Comparison of ENCODE assay signal across 8 mouse cellular contexts in genomic region chr6:64799306-64800001, GRCm38 (mm10).
DNase-seq lines count a peak whose midpoint lies in the region; ATAC-seq and TF ChIP-seq lines count a peak whose summit lies in the region.

No protein-coding gene starts in this region.

- DNase-seq in heart, embryonic 10.5 days (ENCODE audit: low spot score) = no peak
- no peak for DNase-seq in heart, postnatal 25 days (ENCODE audit: low spot score)
- DNase-seq in limb, embryonic 14.5 days (ENCODE audit: low spot score) = peak; percentile 5
- DNase-seq in thymus, postnatal 25 days = no peak

- no peaks in the 10 kb centered on the region; the same call in 1 of the 2 replicates for H3K27me3 ChIP-seq in heart, embryonic 10.5 days (ENCODE audit: insufficient read depth, poor library complexity, severe bottlenecking)
- H3K27me3 ChIP-seq in E14TG2a.4 (ENCODE audit: insufficient read depth, low read length) = peaks cover 10% of the 10 kb centered on the region; the same call in 1 of the 2 replicates
- peaks cover 3% of the 10 kb centered on the region; the same call in 1 of the 2 replicates for H3K27me3 ChIP-seq in embryonic facial prominence, embryonic 15.5 days
- H3K27me3 ChIP-seq in limb, embryonic 14.5 days (ENCODE audit: control insufficient read depth, insufficient read depth, low read length) = no peaks in the 10 kb centered on the region
- no peaks in the 10 kb centered on the region for H3K27me3 ChIP-seq in stomach, embryonic 16.5 days (ENCODE audit: control insufficient read depth, insufficient read depth, low read length)

- no peak for TF ChIP-seq CTCF in E14TG2a.4 (conservative IDR thresholded peaks at IDR 0.05; ENCODE audit: low read length)

- no peak overlapping the region for H3K9ac ChIP-seq in embryonic facial prominence, embryonic 15.5 days
- peak overlapping the region; percentile 32; the same call in 1 of the 2 replicates for H3K9ac ChIP-seq in limb, embryonic 14.5 days (ENCODE audit: low read depth, low read length, severe bottlenecking)
- peak overlapping the region; percentile 43; the same call in 1 of the 2 replicates for H3K9ac ChIP-seq in stomach, embryonic 16.5 days (ENCODE audit: low read length)

- ATAC-seq in embryonic facial prominence, embryonic 15.5 days (ENCODE audit: insufficient number of reproducible peaks, low FRiP score, low TSS enrichment, low read depth) = peak; percentile 51; the same call in 1 of the 2 replicates
- peak; percentile 74 for ATAC-seq in limb, embryonic 14.5 days (ENCODE audit: low FRiP score, low read depth)
- ATAC-seq in stomach, embryonic 16.5 days (ENCODE audit: insufficient read depth, low FRiP score) = no peak
- no peak for ATAC-seq in CD4-positive, CD25-positive, alpha-beta regulatory T cell, adult 4 months

- intact Hi-C loops in heart, postnatal 25 days (cut with DNase I) = no loop called here

- 19% methylated on average over 22 of the region's 22 CpGs for WGBS in heart, embryonic 10.5 days
- WGBS in embryonic facial prominence, embryonic 15.5 days = 6% methylated on average over 22 of the region's 22 CpGs
- 5% methylated on average over 22 of the region's 22 CpGs for WGBS in limb, embryonic 14.5 days
- WGBS in stomach, embryonic 16.5 days = 9% methylated on average over 22 of the region's 22 CpGs

- H3K4me3 ChIP-seq in heart, embryonic 10.5 days = peak overlapping the region; percentile 60
- H3K4me3 ChIP-seq in E14TG2a.4 (replicated peaks; ENCODE audit: low read length) = peak overlapping the region; percentile 17
- H3K4me3 ChIP-seq in embryonic facial prominence, embryonic 15.5 days (replicated peaks) = peak overlapping the region; percentile 37
- H3K4me3 ChIP-seq in limb, embryonic 14.5 days (replicated peaks; ENCODE audit: low read length) = peak overlapping the region; percentile 29
- H3K4me3 ChIP-seq in stomach, embryonic 16.5 days (replicated peaks; ENCODE audit: low read length) = peak overlapping the region; percentile 41

- peak overlapping the region; percentile 67 for H3K4me2 ChIP-seq in embryonic facial prominence, embryonic 15.5 days (replicated peaks)
- H3K4me2 ChIP-seq in limb, embryonic 14.5 days (replicated peaks; ENCODE audit: low read depth, low read length, severe bottlenecking) = peak overlapping the region; percentile 66
- H3K4me2 ChIP-seq in stomach, embryonic 16.5 days (ENCODE audit: low read depth, low read length) = peak overlapping the region; percentile 56

- no peak overlapping the region for H3K27ac ChIP-seq in heart, embryonic 10.5 days
- no peak overlapping the region for H3K27ac ChIP-seq in embryonic facial prominence, embryonic 15.5 days (replicated peaks)
- H3K27ac ChIP-seq in limb, embryonic 14.5 days (replicated peaks; ENCODE audit: low read depth, low read length) = no peak overlapping the region
- no peak overlapping the region for H3K27ac ChIP-seq in stomach, embryonic 16.5 days (ENCODE audit: low read length)

- H3K36me3 ChIP-seq in heart, embryonic 10.5 days = no peaks in the 10 kb centered on the region
- no peaks in the 10 kb centered on the region for H3K36me3 ChIP-seq in E14TG2a.4 (ENCODE audit: insufficient read depth, low read length)
- H3K36me3 ChIP-seq in embryonic facial prominence, embryonic 15.5 days = no peaks in the 10 kb centered on the region
- H3K36me3 ChIP-seq in limb, embryonic 14.5 days (ENCODE audit: control insufficient read depth, insufficient read depth, low read length) = no peaks in the 10 kb centered on the region
- no peaks in the 10 kb centered on the region for H3K36me3 ChIP-seq in stomach, embryonic 16.5 days (ENCODE audit: control insufficient read depth, insufficient read depth, low read length)

- no peak for TF ChIP-seq POLR2A in limb, embryonic 14.5 days (IDR thresholded peaks at IDR 0.05; ENCODE audit: borderline replicate concordance, extremely low read depth, insufficient read depth, insufficient read length)

- no peaks in the 10 kb centered on the region for H3K4me1 ChIP-seq in heart, embryonic 10.5 days
- H3K4me1 ChIP-seq in E14TG2a.4 (replicated peaks; ENCODE audit: low read depth, low read length) = peaks cover 7% of the 10 kb centered on the region
- H3K4me1 ChIP-seq in embryonic facial prominence, embryonic 15.5 days = no peaks in the 10 kb centered on the region
- H3K4me1 ChIP-seq in limb, embryonic 14.5 days (ENCODE audit: control insufficient read depth, insufficient read depth, low read length) = no peaks in the 10 kb centered on the region
- H3K4me1 ChIP-seq in stomach, embryonic 16.5 days (ENCODE audit: control insufficient read depth, insufficient read depth, low read length) = no peaks in the 10 kb centered on the region

- H3K9me3 ChIP-seq in heart, embryonic 10.5 days = no peaks in the 10 kb centered on the region
- no peaks in the 10 kb centered on the region for H3K9me3 ChIP-seq in E14TG2a.4 (ENCODE audit: low read length)
- no peaks in the 10 kb centered on the region for H3K9me3 ChIP-seq in embryonic facial prominence, embryonic 15.5 days (replicated peaks)
- no peaks in the 10 kb centered on the region for H3K9me3 ChIP-seq in limb, embryonic 14.5 days (ENCODE audit: control insufficient read depth, low read length)
- no peaks in the 10 kb centered on the region for H3K9me3 ChIP-seq in stomach, embryonic 16.5 days (replicated peaks; ENCODE audit: control insufficient read depth, low read length)

Comparison
In these comparisons a context has a peak if more than half of its experiments do, and no peak if none do; other contexts are left out.
1. ATAC-seq: peak in embryonic facial prominence, embryonic 15.5 days (single experiment) and limb, embryonic 14.5 days (single experiment); none in stomach, embryonic 16.5 days (single experiment) and CD4-positive, CD25-positive, alpha-beta regulatory T cell, adult 4 months (single experiment).
2. Peak in every context shown above with its lines, with median percentiles within 50 percentile points of each other: H3K4me3 ChIP-seq and H3K4me2 ChIP-seq.